Mouse (Mus musculus): ENCODE measurements around the gene Wdr20. TPM values are rescaled to one million over a fixed set of nuclear protein-coding genes. Genes with fewer than 3 reads are reported as not detected.

Wdr20 gene
- polyA plus RNA-seq, 1 experiment from 2014 or later, result 32.6 TPM

DNA sequence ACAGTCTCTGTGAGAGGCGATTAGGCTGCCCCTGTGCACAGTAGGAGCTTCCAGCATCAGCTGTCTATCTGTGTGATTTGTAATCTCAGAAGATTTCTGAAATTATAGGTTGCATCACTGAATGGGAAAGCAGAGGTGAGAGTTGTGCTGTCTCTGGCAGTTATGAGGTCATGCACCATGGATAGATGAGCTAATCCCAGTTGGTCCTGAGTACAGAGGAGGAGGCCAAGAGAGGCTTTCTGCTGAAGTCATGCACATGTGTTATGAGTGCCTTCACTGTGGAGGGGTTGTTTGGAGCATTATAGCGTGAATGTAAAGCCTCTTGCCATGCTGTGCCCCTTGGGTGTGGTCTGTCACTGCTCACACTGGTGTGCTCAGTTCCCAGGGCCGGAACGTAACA lies 52.8 kb downstream of the Wdr20 start:
- peaks cover 10% of the 10 kb centered on the region for H3K36me3 ChIP-seq
- H3K9me3 ChIP-seq, result no peaks in the 10 kb centered on the region
- no peaks in the 10 kb centered on the region; the same call in 1 of the 2 replicates for H3K4me1 ChIP-seq
- H3K4me2 ChIP-seq (replicated peaks), result no peak overlapping the region
- 91% methylated on average over 4 of the region's 4 CpGs for whole genome bisulfite sequencing
- H3K27me3 ChIP-seq, result no peaks in the 10 kb centered on the region
- H3K4me3 ChIP-seq, result no peak overlapping the region
- H3K9ac ChIP-seq (replicated peaks), result no peak overlapping the region
- no peak for ATAC-seq (ENCODE audit: low FRiP score, low read depth)
- no peak overlapping the region for H3K27ac ChIP-seq (replicated peaks)

DNA sequence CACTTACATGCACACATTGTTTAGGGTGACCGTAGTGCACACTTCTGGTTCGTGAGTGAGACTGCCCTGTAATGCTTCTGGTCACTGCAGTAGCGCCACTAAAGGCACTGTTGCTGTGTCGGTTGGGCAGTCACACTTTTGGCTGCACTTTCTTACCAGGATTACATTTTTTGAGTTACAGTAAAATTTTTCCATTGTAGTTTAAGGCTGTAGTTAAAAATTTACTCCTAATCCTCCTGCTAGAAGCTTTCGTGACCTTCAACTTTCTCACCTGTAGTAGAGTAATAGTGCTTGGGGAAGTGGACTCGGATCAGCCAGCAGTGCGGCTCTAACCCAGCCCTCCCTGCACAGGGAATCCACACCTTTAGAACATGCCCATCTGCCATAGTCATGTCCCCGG lies 53.3 kb downstream of the Wdr20 start:
- Histone ChIP-seq H3K4me3 (no peak overlapping the region), H3K9me3 (no peaks in the 10 kb centered on the region), H3K36me3 (peaks cover 10% of the 10 kb centered on the region), H3K27ac (replicated peaks) (no peak overlapping the region), H3K9ac (replicated peaks) (no peak overlapping the region), H3K4me2 (replicated peaks) (no peak overlapping the region), H3K27me3 (no peaks in the 10 kb centered on the region), H3K4me1 (no peaks in the 10 kb centered on the region; the same call in 1 of the 2 replicates)
- no peak for ATAC-seq (ENCODE audit: low FRiP score, low read depth)
- 93% methylated on average over 8 of the region's 8 CpGs for WGBS

DNA sequence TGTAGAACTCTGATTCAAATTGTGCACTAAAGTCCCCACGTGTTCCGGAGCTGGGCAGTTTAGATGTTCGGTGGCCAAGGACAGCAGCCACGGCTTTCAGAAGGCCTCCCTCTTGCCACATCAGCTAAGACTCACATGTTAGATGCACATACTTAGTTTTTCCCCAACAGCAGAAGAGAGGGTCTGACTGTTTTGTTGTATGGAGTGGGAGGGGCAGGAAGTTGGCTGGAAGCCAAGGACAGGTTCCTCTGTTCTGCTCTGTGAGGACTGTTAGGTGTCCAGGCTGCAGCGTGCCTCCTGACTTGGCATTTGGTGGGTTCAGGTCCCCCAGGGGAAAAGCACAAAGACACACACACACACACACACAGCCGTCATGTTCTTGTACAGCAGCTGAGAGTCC lies 57.3 kb downstream of the Wdr20 start:
- Histone ChIP-seq H3K4me1 (no peaks in the 10 kb centered on the region; the same call in 1 of the 2 replicates), H3K27me3 (no peaks in the 10 kb centered on the region), H3K4me2 (replicated peaks) (no peak overlapping the region), H3K4me3 (no peak overlapping the region), H3K9me3 (no peaks in the 10 kb centered on the region), H3K27ac (replicated peaks) (no peak overlapping the region), H3K9ac (replicated peaks) (no peak overlapping the region), H3K36me3 (peaks cover 10% of the 10 kb centered on the region)
- no peak for ATAC-seq (ENCODE audit: low FRiP score, low read depth)
- 93% methylated on average over 6 of the region's 6 CpGs for WGBS

DNA sequence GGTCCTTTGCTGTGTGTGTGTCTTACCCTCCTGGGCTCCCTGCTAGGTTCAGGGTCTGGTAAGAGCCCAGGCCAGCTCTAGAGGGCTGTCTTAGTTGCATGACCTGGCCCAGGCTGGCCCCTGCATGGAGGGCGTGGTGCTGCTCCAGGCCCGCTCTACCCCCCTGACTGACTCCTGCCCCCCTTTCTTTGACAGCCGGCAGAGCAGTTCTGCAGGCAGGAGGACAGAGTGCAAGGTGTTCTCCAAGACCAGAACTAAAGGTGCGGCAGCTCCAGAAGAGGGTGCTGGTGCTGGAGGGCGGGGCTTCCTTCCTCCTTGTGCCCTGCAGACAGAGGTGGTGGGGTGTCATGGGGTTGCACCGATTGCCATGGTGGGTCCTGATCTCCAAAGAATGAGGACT lies 59.0 kb downstream of the Wdr20 start:
- H3K4me3 ChIP-seq, result no peak overlapping the region
- H3K4me1 ChIP-seq, result no peaks in the 10 kb centered on the region; the same call in 1 of the 2 replicates
- WGBS, result 88% methylated on average over 6 of the region's 6 CpGs
- no peaks in the 10 kb centered on the region for H3K9me3 ChIP-seq
- no peaks in the 10 kb centered on the region for H3K27me3 ChIP-seq
- no peak overlapping the region for H3K9ac ChIP-seq (replicated peaks)
- H3K27ac ChIP-seq (replicated peaks), result no peak overlapping the region
- H3K36me3 ChIP-seq, result peaks cover 10% of the 10 kb centered on the region
- ATAC-seq (ENCODE audit: low FRiP score, low read depth), result no peak
- no peak overlapping the region for H3K4me2 ChIP-seq (replicated peaks)

DNA sequence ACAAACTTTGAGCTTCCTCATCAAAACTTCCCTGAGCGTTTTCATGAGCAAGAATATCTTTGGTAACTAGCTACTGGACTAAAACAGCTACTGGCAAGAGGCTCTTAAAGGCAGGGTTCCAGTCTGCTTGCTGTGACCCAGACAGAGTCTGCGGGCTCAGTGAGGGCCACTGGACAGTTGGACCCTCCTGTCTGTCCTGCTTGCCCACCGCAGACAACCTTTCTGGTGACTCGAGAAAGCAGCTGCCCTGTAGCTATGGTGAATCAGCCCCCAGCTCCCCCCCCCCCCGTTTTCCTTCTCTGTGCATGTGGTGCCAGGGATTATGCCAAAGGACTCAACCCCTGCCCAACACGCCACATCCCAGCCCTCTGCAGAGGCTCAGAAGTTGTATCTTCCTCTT lies 59.5 kb downstream of the Wdr20 start:
- no peak overlapping the region for H3K4me3 ChIP-seq
- H3K4me1 ChIP-seq, result no peaks in the 10 kb centered on the region; the same call in 1 of the 2 replicates
- no peak overlapping the region for H3K9ac ChIP-seq (replicated peaks)
- no peak for ATAC-seq (ENCODE audit: low FRiP score, low read depth)
- H3K36me3 ChIP-seq, result peaks cover 10% of the 10 kb centered on the region
- 89% methylated on average over 6 of the region's 6 CpGs for WGBS
- no peaks in the 10 kb centered on the region for H3K9me3 ChIP-seq
- H3K27ac ChIP-seq (replicated peaks), result no peak overlapping the region
- H3K27me3 ChIP-seq, result no peaks in the 10 kb centered on the region
- H3K4me2 ChIP-seq (replicated peaks), result no peak overlapping the region

DNA sequence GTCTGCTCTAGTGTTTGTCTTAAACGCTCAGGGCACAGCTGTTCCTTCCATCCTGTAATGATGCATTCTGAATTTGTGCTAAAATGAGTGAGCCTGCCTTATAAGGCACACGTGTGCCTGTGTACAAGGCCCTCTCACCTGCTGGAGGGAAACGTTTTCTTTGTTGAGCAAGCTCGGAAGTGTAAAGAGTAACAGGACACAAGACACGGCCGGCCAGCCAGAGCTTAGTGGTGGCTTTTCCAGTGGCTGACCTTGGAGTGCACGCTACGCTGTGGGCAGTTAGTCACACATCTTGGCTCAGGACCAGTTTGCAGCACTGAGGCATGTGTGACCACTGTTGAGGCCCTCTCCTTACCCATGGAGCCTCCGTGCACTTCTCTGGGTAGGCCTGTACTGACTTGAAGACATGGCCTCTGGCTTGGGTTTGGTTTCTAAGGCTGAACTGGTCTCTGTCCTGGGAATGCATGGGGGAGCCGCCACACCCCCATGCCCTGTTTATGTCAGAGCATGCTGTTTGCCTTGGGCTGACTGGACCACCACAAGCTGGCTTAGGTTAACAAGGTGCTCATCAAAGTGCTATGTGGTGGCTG lies 60.2 kb downstream of the Wdr20 start:
- WGBS, result 92% methylated on average over 10 of the region's 10 CpGs
- H3K4me1 ChIP-seq, result no peaks in the 10 kb centered on the region; the same call in none of the 2 replicates
- H3K4me2 ChIP-seq (replicated peaks), result no peak overlapping the region
- H3K27me3 ChIP-seq, result no peaks in the 10 kb centered on the region
- no peaks in the 10 kb centered on the region for H3K9me3 ChIP-seq
- no peak overlapping the region for H3K9ac ChIP-seq (replicated peaks)
- ATAC-seq (ENCODE audit: low FRiP score, low read depth), result no peak
- no peak overlapping the region for H3K4me3 ChIP-seq
- H3K36me3 ChIP-seq, result peaks cover 10% of the 10 kb centered on the region
- H3K27ac ChIP-seq (replicated peaks), result no peak overlapping the region

DNA sequence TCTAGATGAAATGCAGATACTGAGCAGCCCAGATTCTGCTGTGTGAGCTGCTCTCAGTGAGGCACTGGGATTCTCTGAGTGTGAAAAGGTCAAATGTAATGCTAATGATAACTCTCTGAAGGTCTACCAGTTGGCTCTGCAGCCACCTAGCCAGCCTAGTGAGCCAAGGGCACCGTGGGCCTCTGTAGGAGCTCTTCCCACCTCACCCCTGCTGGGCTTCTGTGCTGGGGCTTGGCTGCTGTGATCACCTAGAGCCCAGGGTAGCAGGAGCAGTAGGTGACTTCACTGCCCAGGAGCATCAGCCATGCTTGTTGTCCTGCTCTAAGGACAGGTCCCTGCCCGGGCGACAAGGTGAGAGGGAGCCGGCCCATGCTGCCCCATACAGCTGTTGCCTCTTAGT lies 61.5 kb downstream of the Wdr20 start:
- Histone ChIP-seq H3K27ac (replicated peaks) (no peak overlapping the region), H3K4me3 (no peak overlapping the region), H3K36me3 (peaks cover 5% of the 10 kb centered on the region; the same call in 1 of the 2 replicates), H3K9ac (replicated peaks) (no peak overlapping the region), H3K4me1 (peaks cover 5% of the 10 kb centered on the region), H3K27me3 (no peaks in the 10 kb centered on the region), H3K9me3 (no peaks in the 10 kb centered on the region), H3K4me2 (replicated peaks) (no peak overlapping the region)
- 97% methylated on average over 4 of the region's 4 CpGs for WGBS
- no peak for ATAC-seq (ENCODE audit: low FRiP score, low read depth)

DNA sequence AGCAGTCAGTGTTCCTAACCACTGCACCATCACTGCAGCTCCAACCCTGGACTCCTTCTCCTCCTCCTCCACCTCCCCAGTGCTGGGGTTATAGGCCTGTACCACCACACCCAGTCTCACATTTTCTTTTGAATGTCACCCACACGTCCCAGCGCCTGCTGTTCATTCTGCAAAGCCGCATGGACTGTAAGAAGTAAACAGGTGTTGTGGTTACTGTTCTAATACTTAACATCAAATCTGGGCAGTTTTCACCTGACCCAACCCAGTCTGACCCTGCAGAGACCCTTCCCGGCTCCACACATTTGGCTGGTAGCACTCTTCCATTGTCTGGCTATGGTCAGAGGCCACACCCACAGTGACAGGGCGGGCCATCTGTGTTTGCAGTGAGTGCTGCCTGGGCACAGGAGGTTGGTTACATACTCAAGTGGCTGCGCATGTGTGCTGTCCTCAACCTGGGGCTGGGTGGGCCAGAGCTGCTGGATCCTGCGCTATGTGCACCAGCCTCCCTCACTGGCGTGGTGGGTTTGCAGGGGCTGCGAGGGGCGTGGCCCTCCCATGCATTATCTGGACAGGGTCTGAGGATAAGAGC lies 64.2 kb downstream of the Wdr20 start:
- Histone ChIP-seq H3K36me3 (no peaks in the 10 kb centered on the region), H3K4me2 (replicated peaks) (no peak overlapping the region), H3K27me3 (no peaks in the 10 kb centered on the region), H3K4me1 (peaks cover 13% of the 10 kb centered on the region), H3K27ac (replicated peaks) (no peak overlapping the region), H3K4me3 (no peak overlapping the region), H3K9ac (replicated peaks) (no peak overlapping the region), H3K9me3 (no peaks in the 10 kb centered on the region)
- WGBS, result 83% methylated on average over 10 of the region's 10 CpGs
- ATAC-seq (ENCODE audit: low FRiP score, low read depth), result no peak

DNA sequence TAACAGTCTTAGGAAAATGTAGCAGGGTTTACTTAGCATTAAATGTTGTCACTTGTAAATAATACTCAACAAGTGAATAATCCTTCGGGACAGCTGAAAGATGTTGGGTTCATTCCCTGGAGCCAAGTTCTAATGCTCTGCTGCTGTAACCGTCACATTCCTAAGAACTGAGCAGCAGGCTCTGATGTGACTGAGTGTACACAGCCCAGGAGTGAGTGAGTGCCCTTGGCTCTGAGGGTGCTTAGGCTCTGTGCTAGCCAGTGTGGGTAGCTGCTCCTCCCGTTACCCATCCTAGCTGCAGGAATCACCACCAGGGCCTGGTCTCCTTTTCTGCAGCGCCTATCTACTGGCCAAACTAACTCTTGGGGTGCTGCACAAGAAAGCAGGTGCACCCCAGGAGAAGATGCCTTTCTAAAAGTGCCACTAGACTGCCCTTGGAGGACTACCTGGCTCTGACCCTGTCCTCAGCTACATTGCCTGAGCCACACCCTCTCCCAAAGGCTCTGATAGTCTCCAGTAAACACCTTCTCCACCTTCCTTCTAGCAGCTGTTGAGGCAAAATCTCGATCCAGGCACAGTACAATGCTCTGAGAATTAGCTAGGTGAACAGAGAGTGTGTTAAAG lies 65.0 kb downstream of the Wdr20 start:
- 91% methylated on average over 5 of the region's 5 CpGs for WGBS
- no peaks in the 10 kb centered on the region for H3K9me3 ChIP-seq
- no peak overlapping the region; the same call in 1 of the 2 replicates for H3K9ac ChIP-seq (replicated peaks)
- ATAC-seq (ENCODE audit: low FRiP score, low read depth), result no peak
- peaks cover 14% of the 10 kb centered on the region for H3K4me1 ChIP-seq
- H3K27me3 ChIP-seq, result no peaks in the 10 kb centered on the region
- no peak overlapping the region for H3K27ac ChIP-seq (replicated peaks)
- H3K36me3 ChIP-seq, result peaks cover 3% of the 10 kb centered on the region
- no peak overlapping the region for H3K4me3 ChIP-seq
- H3K4me2 ChIP-seq (replicated peaks), result no peak overlapping the region

DNA sequence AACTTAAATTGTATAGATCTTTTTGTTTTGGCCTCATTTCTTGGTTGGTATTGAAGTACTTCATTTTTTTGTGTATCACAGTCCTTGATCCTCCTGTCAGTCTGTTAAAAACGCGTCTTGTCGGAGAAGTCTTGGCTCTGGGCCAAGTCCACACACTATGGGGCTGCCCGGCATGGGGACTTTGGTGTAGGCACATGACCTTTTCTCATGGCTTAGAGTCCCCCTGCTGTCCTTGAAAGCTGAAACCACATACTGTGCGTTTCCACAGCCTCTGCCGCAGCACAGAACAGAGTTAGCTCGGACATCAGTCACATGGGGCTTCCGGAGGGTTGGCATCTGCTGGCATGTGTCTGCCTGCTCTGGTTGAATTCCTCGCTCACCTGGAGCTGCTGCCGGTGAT lies 66.5 kb downstream of the Wdr20 start:
- H3K4me3 ChIP-seq, result no peak overlapping the region
- H3K27me3 ChIP-seq, result no peaks in the 10 kb centered on the region
- H3K4me2 ChIP-seq (replicated peaks), result no peak overlapping the region
- 30% methylated on average over 10 of the region's 10 CpGs for WGBS
- H3K4me1 ChIP-seq, result peaks cover 25% of the 10 kb centered on the region
- no peak overlapping the region; the same call in 1 of the 2 replicates for H3K27ac ChIP-seq (replicated peaks)
- peaks cover 6% of the 10 kb centered on the region for H3K36me3 ChIP-seq
- H3K9me3 ChIP-seq, result no peaks in the 10 kb centered on the region
- peak; percentile 60 for ATAC-seq (ENCODE audit: low FRiP score, low read depth)
- no peak overlapping the region for H3K9ac ChIP-seq (replicated peaks)

DNA sequence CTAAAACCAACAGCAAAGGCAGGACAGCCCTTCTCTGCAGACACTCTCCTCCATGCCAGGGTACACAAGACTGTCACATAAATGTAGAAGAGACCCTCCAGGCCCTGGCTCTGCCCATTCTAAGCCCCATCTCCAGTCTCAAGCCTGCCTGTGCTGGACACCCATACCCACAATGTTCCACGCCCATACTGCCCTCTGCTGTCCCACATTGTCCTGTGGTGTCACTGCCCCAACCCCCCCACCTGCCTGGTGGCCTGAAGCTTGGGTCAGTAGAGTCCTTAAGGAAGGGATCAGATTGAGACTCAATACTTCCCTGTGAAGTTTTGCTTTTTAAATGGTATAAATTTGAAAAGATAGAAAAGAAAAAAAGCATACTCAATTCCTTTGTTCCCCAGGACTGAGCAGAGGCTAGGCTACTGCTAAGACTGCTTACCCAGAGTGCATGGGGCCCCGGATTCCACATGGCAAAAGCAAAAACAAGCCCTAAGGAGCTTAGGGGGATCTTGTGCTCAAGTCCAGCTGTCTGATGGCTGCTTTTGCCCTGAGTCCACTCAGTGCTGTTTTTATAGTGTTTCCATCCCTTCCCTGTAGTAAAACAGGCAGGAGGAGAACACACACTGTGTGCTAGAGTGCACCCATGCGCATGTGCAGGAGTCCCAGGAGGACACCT lies 68.7 kb downstream of the Wdr20 start:
- 64% methylated on average over 3 of the region's 3 CpGs for WGBS
- peaks cover 25% of the 10 kb centered on the region for H3K4me1 ChIP-seq
- no peak for ATAC-seq (ENCODE audit: low FRiP score, low read depth)
- no peak overlapping the region for H3K4me2 ChIP-seq (replicated peaks)
- no peak overlapping the region for H3K4me3 ChIP-seq
- H3K9me3 ChIP-seq, result no peaks in the 10 kb centered on the region
- no peak overlapping the region for H3K27ac ChIP-seq (replicated peaks)
- no peak overlapping the region for H3K9ac ChIP-seq (replicated peaks)
- H3K27me3 ChIP-seq, result no peaks in the 10 kb centered on the region
- peaks cover 8% of the 10 kb centered on the region for H3K36me3 ChIP-seq

DNA sequence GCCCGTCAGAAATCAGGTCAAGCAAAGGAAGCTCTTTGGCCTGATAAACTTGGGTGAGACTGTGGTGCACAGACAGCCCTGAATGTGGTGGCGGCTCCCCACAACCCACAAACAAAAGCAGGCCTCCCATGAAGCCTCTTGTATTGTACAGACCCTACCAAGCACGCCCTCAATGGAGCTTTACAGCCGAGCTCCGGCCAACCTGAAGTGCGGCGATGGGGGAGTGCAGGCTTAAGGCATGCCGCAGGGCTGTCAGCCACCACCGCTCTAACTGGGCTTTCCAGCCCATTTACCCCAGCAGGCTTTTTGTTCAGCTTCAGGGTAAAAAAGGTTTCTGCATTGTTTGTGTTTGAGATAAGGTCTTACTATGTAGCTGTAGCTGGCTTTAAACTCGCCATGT lies 70.7 kb downstream of the Wdr20 start:
- no peaks in the 10 kb centered on the region for H3K27me3 ChIP-seq
- H3K9me3 ChIP-seq, result no peaks in the 10 kb centered on the region
- H3K4me1 ChIP-seq, result peaks cover 21% of the 10 kb centered on the region
- H3K4me3 ChIP-seq, result no peak overlapping the region
- H3K36me3 ChIP-seq, result peaks cover 18% of the 10 kb centered on the region
- 26% methylated on average over 10 of the region's 10 CpGs for WGBS
- no peak for ATAC-seq (ENCODE audit: low FRiP score, low read depth)
- H3K4me2 ChIP-seq (replicated peaks), result no peak overlapping the region
- no peak overlapping the region for H3K9ac ChIP-seq (replicated peaks)
- H3K27ac ChIP-seq (replicated peaks), result no peak overlapping the region
